Mouse (Mus musculus): ENCODE data around the gene Cdc16. TPM values are rescaled to one million over a fixed set of nuclear protein-coding genes. Genes with fewer than 3 reads are reported as not detected.
"Not testable (repeated sequence)": the region's sequence is repeated elsewhere in the genome, so short reads cannot be mapped to it uniquely, and the experiment has no call there.

Cdc16 gene
- total RNA-seq (2021) = 10 to 100 TPM; 68.8 to 69.9 TPM
- long read RNA-seq, transcript Cdc16-201 (18 exons, 2,301 nt) = major isoform, 66 of 80 reads
- long read RNA-seq, partial matches to known transcripts = 5 of 80 reads
- long read RNA-seq, other reads (novel, unspliced or antisense) = 7 of 80 reads

GRCm38 (mm10) chr8:13756982-13757804 lies at the start of gene Cdc16:
Gene Cdc16, plus strand, starts transcription at chr8:13757676.
- DNase-seq (ENCODE audit: low spot score in 2 of 2) = peak; percentile 95

DNA sequence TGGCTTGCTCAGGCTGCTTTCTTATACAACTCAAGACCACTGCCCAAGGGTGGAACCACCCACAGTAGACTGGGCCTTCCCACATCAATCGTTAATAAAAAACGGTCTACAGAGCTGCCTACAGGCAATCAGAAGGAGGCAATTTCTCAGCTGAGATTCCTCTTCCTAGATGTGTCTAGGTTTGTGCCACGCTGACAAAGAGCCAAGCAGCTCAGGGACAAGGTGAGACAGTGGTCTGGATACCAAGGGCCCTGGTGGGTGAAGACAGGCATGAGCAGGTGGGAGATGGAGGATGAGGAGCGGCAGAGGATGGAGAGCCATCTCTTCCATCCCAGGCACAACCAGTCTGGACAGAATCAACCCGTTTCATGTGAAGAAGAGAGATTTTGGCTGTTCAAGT lies 49.0 kb upstream of the Cdc16 start:
- no peak for DNase-seq (ENCODE audit: low spot score in 2 of 2)

- no peak for DNase-seq (ENCODE audit: low spot score in 2 of 2)
Observed at GRCm38 (mm10) chr8:13718980-13719379, 38.5 kb upstream of the Cdc16 start.

- peak; percentile 30 to 49 for DNase-seq (ENCODE audit: low spot score in 2 of 2)
Observed at GRCm38 (mm10) chr8:13725722-13726121, 31.8 kb upstream of the Cdc16 start.

GRCm38 (mm10) chr8:13727469-13728094 lies 29.9 kb upstream of the Cdc16 start:
- no peak for DNase-seq (ENCODE audit: low spot score in 2 of 2)

DNA sequence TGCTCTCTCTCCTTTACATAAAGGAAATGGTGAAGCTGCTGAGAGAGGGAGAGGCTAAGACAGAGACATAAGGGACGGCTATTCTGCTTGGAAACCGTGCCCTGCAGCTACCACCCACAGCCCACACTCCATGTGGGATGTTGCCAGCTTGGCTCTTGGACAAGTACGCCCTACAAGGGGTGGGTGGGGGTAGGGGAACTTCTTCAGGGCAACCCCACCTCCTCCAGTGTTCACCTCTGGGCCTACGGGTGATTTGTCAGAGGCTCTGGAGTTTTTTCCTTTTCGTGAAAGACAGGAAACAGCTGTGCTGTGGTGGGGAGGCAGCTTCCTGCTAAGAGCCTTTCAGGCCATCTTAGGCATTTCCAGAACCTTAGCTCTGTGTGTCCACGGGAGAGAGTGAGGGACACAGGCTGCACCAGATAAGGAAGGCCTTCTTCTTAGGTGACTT lies 17.1 kb upstream of the Cdc16 start:
- peak; percentile 15 to 24 for DNase-seq (ENCODE audit: low spot score in 2 of 2)

DNA sequence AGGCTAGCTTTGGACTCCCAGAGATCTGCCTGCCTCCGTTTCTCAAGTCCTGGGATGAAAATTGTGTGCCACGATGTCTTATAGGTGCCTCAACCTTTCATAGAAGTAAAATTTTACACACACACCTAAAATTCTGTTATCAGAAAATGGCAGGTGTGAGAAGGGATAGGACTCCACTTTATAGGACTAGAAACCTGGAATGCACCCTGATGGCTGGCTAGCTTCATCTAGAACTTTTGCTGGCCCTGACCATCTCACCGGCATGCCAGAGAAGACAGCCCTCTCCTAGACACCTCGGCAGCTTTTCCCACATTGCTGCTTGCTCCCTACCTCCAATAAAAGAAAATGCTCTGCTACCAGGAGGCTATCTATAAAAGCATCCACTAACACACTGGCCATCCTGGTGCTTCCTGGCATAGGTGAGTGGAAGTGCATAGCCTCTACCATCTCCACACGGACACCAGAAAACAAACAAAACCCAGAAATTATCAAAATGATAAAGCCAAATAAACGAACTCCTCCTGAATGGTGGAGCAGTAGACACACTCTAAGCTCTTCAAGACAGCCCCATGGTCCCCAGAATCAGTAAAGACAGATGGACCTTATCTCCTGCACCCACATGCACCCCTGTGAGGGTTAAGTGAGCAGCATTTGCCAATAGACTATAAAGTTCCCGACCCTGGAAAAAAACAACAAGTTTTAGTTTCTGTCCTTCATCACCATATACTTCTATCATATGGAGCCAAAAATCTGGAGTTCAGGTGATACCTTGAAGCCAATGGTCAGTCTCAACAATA lies 16.5 kb upstream of the Cdc16 start:
- DNase-seq (ENCODE audit: low spot score in 2 of 2) = no peak

DNA sequence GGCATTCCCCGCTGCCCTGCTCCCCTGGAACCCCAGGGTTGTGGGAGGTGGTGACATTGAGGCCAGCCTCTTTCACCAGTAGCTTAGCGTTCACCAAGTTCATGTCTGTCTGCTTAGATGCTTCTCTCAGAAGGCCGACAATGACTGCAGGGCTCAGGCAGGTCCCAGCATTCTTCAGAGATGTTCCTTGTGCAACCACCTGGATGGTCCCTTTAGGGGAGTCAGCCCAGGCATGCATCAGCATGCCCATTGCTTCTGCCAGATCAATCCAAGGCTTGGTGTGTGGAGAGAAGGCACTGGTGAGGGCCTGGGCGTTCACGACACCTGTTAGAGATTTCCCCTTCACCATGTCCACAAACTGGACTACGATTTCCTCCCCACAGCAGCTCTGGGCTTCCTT lies 11.3 kb upstream of the Cdc16 start:
- not testable (repeated sequence) for DNase-seq (ENCODE audit: low spot score in 2 of 2)

DNA sequence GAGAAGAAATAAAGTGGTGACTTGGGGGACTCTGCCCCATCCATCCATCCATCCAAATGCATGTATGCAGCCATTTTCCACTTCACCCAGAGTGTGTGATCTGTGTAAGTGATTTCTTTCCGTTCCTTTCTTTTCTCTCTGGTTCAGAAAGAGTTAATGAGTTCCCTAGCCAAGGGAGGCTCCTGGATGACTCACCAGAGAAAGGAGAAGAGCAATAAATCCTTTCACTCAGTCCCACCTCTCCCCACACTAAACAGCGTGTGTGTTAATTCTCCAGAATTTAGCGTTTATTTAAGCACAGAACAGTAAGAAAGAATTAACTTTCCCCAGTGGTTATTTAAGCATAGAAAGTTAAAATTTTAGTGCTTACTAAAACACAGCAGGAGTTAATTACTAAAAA lies 9.8 kb upstream of the Cdc16 start:
- DNase-seq (ENCODE audit: low spot score in 2 of 2) = no peak

- DNase-seq (ENCODE audit: low spot score in 2 of 2) = peak; percentile 83 to 89
Observed at GRCm38 (mm10) chr8:13753680-13754079, 3.8 kb upstream of the Cdc16 start.

- no peak for DNase-seq (ENCODE audit: low spot score in 2 of 2)
Observed at GRCm38 (mm10) chr8:13756480-13756879, 996 bp upstream of the Cdc16 start.

DNA sequence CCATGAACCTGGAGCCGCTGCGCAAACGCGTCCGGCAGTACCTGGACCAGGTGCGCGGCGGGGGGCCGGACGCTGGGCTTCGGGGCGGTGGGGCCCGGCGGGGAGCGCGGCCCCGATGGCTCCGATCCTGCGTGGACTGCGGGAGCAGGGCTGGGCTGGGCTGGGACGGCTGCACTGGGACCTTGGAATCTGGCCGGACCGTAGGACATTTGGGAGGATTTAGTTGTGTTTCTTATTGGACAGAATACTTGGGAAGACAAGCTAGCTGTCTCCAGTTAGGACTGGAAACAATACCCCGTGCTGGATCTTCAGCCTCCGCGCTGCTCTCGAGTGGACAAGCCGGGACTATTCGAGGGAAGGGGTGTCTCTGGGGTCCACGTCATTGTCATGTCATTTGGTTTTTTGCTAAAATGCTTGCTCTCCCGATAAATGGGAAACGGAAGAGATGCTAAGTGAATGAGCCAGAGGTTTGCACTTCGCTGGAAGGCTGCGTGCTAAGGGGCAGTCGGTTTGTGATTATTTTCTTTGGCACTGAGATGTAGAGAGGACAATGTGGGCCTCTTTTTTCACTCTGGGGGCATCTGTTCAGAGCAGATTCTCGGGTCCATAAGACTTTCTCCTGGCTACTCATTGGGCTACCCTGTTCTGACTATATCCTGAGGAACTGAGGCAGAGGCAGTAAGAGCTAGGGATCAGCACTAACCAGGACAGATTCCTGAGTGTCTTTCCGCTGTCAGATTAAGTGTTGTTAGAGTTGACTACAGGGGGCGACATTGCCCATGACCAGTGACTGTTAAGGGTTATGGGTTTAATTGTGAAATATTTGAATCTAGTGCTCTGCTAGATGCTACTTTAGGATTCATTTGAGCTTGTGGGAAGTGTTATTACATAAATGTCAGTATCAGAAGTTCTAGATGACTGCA lies 590 bp downstream of the Cdc16 start:
- DNase-seq (ENCODE audit: low spot score in 2 of 2) = peak; percentile 20 to 50

DNA sequence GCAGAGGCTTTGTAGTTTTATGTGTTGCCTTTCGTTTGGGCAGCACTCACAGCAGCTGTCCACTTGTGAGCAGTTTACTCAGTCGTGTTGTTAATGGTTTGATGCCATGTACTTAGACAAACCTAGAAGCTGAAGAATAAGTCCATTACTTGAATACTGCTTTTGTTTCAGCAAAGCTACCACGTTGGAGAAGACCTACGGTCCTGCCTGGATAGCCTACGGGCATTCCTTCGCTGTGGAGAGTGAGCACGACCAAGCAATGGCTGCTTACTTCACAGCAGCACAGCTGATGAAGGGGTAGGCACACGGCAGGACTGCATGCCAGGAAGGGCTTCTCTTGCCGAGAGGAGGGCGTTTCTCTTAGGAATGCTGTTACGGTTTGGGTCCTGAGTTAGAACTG lies 11.7 kb downstream of the Cdc16 start:
- no peak for DNase-seq (ENCODE audit: low spot score in 2 of 2)

GRCm38 (mm10) chr8:13780536-13780935 lies 23.1 kb downstream of the Cdc16 start:
- DNase-seq (ENCODE audit: low spot score in 2 of 2) = no peak

DNA sequence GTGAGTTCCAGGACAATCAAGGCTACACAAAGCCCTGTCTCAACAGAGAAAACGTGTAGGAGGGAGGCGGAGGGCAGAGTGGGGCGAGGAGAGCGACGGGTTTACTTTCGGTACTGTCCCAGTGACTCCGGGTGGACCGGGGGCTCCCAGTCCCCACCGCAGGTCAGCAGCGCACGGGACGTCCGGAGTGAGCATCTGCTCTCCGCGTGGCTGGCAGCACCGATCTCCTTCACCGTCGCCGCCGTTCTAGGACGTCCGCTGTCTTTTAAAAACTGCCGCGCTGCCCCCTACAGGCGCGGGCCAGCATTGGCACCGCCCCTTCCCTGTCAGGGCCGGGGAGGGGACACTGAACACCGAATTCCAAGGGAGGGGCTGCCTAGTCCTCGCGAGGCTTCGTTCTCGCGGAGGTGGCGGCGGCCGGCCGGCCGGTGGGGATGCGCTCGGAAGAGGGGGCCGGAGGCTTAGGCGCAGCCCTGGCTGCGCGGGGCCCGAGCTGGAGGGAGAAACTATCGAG lies 27.8 kb downstream of the Cdc16 start, which contains the start of gene Upf3a:
Upf3a (plus strand) TSS at position 366 of the 514 bp plus-strand sequence.
- peak; percentile 89 to 92 for DNase-seq (ENCODE audit: low spot score in 2 of 2)

DNA sequence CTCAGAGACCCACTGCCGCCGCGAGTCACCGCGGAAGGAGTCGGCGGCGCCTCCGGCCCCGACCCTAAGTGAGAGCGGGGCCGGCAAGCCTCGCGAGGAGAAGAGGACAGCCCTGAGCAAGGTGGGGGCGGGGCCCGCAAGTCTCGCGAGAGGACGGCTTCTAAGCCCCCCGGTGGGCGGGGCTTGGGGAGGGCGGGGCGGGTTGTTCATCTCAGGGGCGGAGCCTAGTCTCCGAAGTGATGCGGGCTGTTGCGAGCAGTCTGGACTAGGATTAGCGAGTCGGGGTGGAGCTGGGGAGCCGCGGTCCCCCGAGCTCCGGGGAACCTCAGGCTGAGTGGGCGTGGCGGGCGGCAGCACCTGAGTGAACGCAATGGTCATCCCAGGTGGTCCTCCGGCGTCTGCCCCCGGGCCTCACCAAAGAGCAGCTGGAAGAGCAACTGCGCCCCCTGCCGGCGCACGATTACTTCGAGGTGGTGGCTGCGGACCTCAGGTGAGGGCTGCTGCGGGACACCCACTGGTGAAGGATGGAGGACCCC lies 28.4 kb downstream of the Cdc16 start:
- DNase-seq (ENCODE audit: low spot score in 2 of 2) = peak; percentile 98

- no peak for DNase-seq (ENCODE audit: low spot score in 2 of 2)
Observed at GRCm38 (mm10) chr8:13789606-13790005, 32.1 kb downstream of the Cdc16 start.

DNA sequence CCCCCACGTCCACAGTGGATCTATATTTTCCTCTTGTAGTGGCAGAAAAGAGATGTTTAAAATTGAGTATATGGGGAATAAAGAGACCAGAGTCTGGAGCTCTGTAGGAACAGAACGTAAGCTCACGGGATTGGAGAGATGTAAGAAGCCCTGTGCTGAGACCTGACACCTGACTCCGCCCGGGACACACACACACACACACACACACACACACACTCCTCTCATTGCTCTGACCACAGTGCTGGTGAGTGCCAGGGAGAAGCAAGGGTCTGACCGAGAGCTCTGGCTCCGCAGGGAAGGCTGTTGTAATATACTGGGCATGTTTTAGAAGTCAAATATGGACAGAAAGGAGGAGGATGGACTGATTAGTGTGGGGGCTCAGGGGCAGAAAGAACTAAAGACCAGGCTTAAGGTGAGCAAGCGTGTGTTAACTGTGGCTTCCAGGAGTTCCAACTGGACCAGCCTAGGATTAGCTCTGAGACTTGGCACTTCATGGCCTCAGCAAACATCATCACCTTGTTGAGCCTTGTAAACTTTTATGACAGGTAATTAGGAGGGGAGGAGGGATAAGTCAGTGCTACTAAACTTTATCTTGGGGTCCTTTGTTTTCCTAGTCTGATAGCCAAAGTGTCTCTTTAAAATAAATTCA lies 35.7 kb downstream of the Cdc16 start:
- DNase-seq (ENCODE audit: low spot score in 2 of 2) = no peak

- DNase-seq (ENCODE audit: low spot score in 2 of 2) = no peak
Observed at GRCm38 (mm10) chr8:13793746-13794101, 36.2 kb downstream of the Cdc16 start.
